Mouse (Mus musculus) spleen, postnatal 10 days (tissue): ENCODE data around the gene Zeb2.

Experiments
- DNase-seq, 2 experiments: peaks; one replicate each; pipeline ENCODE4 v3.0.0; 2021 to 2022; ENCODE audit warnings: low spot score in 2 of 2

Gene Zeb2

DNA sequence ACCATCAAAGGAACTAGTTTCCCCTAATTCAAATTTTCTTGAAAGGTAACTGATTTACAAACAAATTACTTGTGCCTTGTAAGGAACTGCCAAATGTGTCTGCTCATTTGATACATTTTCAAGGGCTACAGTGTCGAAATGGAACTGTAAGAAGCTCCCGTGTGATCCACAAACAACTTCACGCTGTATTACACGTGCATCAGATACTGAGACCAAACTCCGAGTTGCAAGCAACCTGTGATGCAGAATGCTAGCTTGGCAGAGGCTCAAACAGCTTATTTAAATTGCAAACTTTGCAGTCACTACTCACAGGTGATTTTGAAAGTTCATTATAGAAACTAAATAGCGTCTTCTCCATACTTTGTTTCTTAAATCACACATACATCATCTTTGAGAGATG, 55.1 kb downstream of the Zeb2 start:
- DNase-seq, result no peak

- no peak for DNase-seq
Observed at GRCm38 (mm10) chr2:45060768-45061167, 56.4 kb downstream of the Zeb2 start.

DNA sequence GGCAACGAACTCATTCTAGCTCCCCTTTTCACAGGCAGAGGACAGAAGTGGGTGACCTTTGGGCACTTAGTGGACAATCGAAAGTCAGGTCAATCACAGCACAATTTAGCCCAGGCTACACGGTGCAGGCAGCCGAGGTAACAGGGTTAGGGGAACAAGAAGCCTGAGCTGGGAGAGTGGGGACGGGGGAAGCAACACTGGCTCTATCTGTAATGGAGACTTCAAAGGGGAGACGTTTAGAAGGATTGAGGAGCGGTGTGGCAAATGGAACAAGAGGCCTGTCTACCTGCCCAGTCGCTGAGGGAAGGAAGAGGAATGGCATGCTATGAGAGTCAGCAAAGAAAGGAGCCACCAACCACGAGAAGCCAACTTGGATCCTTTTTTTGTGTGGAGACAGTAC, 57.0 kb downstream of the Zeb2 start:
- no peak for DNase-seq

GRCm38 (mm10) chr2:45059599-45059998, 57.6 kb downstream of the Zeb2 start:
- DNase-seq, result no peak

DNA sequence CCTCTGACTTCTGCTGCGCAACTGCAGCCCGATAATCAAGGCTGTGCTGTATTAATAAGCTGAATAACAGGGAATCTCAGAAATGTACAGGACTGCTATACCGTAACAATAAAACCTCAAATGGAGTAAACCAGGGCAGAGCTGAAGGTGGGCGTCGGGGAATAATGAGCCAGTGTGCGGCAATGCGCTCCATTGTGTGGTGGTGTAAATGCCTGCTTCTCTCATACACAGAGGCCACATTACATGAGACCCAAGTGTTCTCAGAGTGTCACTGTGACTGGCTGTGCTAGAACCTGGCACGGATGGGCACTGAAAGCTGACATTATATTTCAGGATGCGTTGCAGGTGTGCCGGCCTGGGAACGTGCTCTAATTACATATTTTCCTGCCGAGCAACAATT, 58.2 kb downstream of the Zeb2 start:
- DNase-seq, result no peak

- DNase-seq, result no peak
Observed at GRCm38 (mm10) chr2:45058183-45058582, 59.0 kb downstream of the Zeb2 start.

GRCm38 (mm10) chr2:45056856-45057562, 60.2 kb downstream of the Zeb2 start:
- no peak for DNase-seq

GRCm38 (mm10) chr2:45055926-45056325, 61.3 kb downstream of the Zeb2 start:
- no peak for DNase-seq

DNA sequence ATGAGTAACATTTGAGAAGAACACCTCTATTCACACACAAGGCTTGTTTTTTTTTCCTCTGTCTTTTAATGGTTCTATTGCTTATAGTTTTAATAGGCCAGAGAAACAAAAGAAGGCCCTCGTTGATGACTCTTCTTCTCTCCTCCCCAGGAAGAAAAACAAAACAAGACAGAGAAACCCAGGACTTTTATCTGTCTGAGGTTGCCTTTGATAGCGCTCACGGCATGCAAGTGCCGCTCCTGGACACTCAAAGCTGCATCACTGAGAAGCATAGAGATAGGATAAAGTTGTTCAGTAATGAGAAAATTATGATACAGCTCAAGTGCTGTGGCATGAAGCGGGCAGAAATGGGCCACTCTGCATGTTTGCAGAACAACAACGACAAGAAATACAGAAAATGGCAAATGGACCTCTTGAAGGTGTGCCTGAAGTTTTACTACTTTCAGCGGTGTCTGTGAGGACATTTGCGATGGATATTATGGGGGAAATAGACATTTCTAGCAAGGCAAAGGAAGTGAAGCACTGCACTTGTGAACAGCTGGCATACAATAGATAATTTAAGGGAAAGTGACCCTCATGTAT, 62.1 kb downstream of the Zeb2 start:
- no peak for DNase-seq

DNA sequence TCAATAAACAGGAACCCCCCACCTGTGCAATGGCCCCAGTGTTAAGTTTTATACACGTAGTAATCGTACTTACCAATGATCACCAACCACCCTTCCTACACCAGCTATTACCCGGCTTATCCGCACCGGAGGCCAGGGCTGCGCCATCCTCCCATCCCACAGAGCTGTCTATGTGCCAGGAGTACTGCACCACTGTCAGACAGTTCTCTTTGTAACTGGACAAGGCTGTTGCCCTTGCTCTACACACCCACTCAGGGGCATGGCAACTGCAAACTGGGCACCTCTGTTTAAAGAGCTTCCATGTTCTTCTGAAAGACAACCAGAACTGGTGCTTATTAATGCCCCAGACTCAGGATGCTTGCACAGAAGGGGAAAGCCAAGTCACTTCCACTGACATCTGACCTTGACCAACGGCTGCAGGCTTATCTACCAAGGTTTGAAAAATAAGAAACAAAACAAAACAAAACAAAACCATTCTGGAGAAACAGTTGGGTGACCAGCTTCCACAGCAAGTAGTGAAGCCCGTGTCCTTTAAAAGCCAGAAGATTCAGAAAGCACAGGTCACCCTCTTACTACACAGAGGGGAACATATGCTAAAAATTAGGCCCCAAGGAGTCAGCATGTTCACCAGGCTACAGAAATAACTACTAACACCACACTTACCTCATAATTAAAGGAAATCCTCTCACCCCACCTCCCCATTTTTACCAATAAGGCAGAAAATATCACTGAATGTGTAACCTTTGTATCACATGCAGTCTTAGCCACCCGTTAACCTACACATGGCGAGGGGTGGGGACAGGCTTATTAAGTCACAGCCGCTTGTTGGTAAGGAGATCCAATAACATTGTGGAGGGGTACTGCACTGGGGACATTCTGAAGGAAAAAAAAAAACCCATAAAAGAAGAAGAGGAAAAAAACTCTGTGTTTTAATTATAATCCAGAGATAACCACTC, 62.8 kb downstream of the Zeb2 start:
- DNase-seq, result no peak

- no peak for DNase-seq
Observed at GRCm38 (mm10) chr2:45052587-45052986, 64.6 kb downstream of the Zeb2 start.

DNA sequence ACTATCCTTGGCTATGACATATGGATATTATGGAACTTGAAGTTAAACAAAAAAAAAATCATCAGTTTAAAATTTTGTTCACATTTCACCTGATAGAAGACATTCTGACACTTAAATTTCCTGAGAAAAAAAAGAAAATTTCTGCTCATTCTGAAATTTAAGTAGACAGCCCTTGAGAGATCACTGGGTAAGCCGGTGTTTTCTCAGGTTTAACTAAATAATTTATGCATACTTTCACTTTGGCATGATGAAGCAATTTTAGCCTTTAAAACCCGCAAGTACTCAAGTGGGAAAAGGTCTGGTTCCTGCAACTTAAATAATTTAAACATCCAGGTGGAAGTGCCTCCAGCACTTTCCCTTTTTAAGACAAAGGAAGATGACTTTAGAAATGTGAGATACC, 65.9 kb downstream of the Zeb2 start:
- no peak for DNase-seq

DNA sequence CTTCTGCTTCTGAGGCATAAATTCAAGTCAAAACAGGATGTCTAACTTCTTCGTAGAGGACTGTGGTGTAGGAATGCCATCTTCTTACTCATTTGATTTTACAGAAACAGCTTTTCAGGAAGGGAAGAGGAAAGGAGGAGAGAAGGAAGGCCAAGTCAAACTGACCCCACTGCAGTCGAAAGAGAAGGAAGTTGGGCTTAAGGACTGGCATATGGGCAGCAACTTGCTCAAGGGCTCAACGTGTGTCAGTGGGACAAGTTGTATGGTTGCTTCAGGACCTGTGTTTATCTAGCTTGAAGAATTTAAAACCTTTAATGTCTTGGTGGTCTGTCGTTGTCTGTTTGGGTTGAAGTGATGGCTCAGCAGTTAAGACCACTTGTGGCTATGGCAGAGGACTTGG, 67.3 kb downstream of the Zeb2 start:
- no peak for DNase-seq

DNA sequence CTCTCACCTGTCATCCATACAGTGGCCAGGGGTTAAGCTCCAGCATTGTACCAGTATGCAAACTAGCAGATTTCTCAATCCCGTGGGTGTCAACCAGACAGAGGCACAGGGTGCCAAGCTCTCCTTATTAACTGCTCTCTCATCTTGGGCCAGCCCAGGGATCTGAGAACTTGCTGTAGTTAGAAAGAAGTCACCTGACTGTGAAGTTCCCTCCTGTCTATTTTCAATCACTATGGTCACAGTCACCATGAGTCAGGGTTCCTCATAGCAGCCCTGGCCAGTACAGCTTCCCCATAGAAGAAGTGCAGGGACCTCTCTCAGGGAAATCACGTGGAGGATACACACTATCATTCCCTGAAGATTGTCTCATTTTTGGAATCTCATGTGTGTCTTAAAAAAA, 67.9 kb downstream of the Zeb2 start:
- DNase-seq, result no peak

GRCm38 (mm10) chr2:45040706-45041312, 76.4 kb downstream of the Zeb2 start:
- no peak for DNase-seq

DNA sequence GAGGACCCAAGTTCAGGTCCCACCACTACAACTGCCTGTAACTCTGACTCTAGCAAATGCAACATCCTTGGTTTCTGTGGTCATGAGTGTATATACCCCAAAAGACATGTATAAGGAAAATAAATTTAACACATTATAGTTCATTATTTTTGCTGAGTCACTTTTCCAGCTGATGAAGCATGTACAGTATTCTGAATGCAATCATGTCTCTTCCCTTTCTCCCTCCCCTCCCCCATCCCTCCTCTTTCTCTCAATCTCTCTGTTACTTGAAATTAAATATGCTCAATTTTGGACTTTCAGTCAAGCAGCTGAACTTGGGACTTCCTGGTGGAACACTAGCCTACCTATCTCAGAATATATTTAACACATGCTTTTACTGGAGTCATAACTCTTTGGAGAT, 77.7 kb downstream of the Zeb2 start:
- DNase-seq, result no peak

DNA sequence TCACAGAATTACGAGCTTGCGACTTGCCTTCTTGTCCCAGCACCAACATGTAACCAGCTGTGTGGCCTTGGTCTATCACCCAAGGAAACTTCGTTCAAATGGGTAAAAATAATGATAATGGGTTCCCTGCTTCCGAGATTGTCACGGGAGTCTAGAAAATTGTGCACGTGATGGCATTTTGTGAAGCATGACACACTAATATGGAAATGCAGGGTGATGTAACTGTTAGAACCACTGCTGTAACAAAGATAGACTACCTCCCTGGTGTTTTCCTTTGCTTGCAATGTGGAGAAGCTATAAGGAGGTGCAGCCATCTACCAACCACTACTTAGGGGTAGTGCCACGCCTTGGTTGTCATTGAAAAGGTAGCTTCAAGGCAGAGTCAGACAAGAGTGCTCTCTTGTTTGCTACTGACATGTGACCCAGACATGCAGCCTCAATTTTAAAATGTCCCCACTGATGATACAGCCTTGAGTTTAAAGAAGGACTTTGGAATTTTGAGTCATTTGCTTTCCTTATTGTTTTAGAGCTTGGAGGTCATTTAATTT, 89.0 kb downstream of the Zeb2 start:
- DNase-seq, result no peak

GRCm38 (mm10) chr2:45017186-45017800, 99.9 kb downstream of the Zeb2 start:
- no peak for DNase-seq

DNA sequence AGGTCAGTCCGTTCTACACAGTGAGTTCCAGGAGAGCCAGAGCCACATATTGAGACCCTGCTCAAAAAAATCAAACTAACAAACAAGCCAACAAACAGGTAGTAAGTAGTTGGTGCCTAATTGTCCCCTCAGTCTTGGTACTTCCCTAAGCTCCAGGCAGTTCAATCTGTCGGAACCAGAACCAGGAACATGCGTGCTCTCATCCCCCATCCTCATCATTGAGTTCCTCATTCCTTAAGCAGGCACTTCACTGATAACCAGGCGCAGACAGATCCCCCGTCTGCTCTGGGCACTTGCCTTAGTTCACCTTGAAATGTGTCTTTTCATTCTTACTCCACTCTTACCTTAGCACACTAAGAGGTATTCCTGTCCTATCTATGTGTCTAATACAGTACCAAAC, 103.9 kb downstream of the Zeb2 start:
- no peak for DNase-seq

- no peak for DNase-seq
Observed at GRCm38 (mm10) chr2:45012676-45013075, 104.5 kb downstream of the Zeb2 start.

GRCm38 (mm10) chr2:45010701-45011100, 106.5 kb downstream of the Zeb2 start:
- DNase-seq, result no peak

DNA sequence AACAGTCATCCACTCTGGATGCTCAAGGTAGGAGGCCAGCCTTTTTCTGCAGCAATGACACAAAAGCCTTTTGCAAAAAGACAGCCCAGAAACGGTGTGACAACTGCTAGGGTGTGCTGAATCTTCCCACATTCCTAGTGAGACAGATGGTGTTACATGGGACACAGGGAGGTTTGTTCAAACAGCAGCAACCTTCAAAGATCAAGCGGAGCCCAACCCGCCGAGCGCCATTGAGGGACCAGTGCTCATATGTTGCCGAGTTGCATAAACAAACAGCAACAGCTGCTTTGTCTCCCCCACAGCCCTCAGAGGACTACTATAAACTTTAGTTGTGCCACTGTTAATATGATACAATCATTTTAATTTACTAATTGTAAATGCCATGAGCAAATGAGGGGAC, 117.3 kb downstream of the Zeb2 start:
- DNase-seq, result no peak
